Mouse (Mus musculus) embryonic fibroblast, embryonic 13.5 days (primary cell): ENCODE measurements around the gene Als2.

Experiments
- CTCF ChIP-seq: IDR thresholded peaks from 2 replicates; pipeline ENCODE4 v1.5.1; 2011; ENCODE audit warnings: mild to moderate bottlenecking, control low read depth, low read length, moderate library complexity, borderline replicate concordance; ENCODE audit not compliant: insufficient read depth
- POLR2A ChIP-seq: IDR thresholded peaks from 2 replicates; pipeline ENCODE4 v1.6.1; 2011; ENCODE audit warnings: low read depth, mild to moderate bottlenecking, control low read depth, low read length, moderate library complexity

GRCm38 (mm10) chr1:59194979-59195378 lies 42.1 kb downstream of the Als2 start:
- TF ChIP-seq CTCF: no peak
- no peak for TF ChIP-seq POLR2A
